8 mouse cellular contexts compared by ENCODE assay signal in the genomic region with DNA sequence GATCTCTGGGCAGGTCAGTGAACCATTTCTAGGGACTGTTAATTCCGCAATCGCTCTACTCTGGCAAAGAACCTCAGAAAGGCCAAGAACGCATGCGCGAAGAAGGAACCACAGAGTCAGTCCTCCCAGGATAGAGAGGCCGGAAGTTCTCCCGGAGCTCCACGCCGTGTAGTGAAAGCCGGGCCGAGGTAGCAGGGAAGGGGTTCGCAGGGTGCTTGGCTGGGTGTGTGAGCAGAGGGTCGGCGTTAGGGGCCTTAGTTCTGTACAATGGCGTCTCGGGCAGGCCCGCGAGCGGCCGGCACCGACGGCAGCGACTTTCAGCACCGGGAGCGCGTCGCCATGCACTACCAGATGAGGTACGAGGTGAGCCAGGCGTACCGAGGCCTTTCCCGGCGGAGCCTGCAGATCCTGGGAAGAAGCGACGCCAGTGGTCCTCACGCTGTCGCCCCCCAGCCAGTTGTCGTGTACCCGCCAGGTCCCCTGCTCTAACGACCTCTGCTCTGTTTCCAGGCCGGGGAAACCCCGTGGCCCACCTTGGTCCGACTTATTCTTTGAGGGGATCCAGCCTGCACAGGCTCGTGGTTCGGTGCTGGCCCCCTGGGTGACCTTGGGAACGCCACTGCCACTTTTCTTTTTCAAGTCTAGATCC. TPM values are rescaled to one million over a fixed set of nuclear protein-coding genes. Genes with fewer than 3 reads are reported as not detected.
DNase-seq lines count a peak whose midpoint lies in the region; ATAC-seq lines count a peak whose summit lies in the region.

A gene (plus strand): TSS at position 128 of the 649 bp plus-strand sequence.

- DNase-seq in CD4-positive, CD25-positive, alpha-beta regulatory T cell, adult 2 months (ENCODE audit: low read depth, low spot score) = peak; percentile 94
- DNase-seq in fibroblast of lung, adult 2 months (ENCODE audit: low read depth) = peak; percentile 82
- peak; percentile 94 for DNase-seq in kidney, postnatal 14 days
- peak; percentile 86 for DNase-seq in liver, embryonic 13.5 days
- DNase-seq in neural tube, embryonic 10.5 days (ENCODE audit: extremely low spot score, low spot score) = peak; percentile 96

- H3K4me2 ChIP-seq in heart, embryonic 14.5 days (ENCODE audit: low read length) = peak within 1 kb of the TSS; percentile 85
- peak within 1 kb of the TSS; percentile 88 for H3K4me2 ChIP-seq in liver, embryonic 13.5 days
- H3K4me2 ChIP-seq in stomach, embryonic 16.5 days (ENCODE audit: low read depth, low read length) = peak within 1 kb of the TSS; percentile 80

- H3K36me3 ChIP-seq in heart, embryonic 14.5 days (ENCODE audit: control insufficient read depth, insufficient read depth, low read length) = peaks cover 19% of the 10 kb centered on the region
- H3K36me3 ChIP-seq in liver, embryonic 13.5 days = peaks cover 17% of the 10 kb centered on the region
- peaks cover 2% of the 10 kb centered on the region for H3K36me3 ChIP-seq in stomach, embryonic 16.5 days (ENCODE audit: control insufficient read depth, insufficient read depth, low read length)

- H3K27me3 ChIP-seq in heart, embryonic 14.5 days (ENCODE audit: control insufficient read depth, insufficient read depth, low read length) = no peaks in the 10 kb centered on the region
- no peaks in the 10 kb centered on the region for H3K27me3 ChIP-seq in liver, embryonic 13.5 days
- no peaks in the 10 kb centered on the region for H3K27me3 ChIP-seq in stomach, embryonic 16.5 days (ENCODE audit: control insufficient read depth, insufficient read depth, low read length)

- peak; percentile 85 for ATAC-seq in heart, embryonic 14.5 days (ENCODE audit: insufficient number of reproducible peaks, insufficient read depth, low FRiP score, low read depth)
- ATAC-seq in liver, embryonic 13.5 days (ENCODE audit: low read depth) = peak; percentile 88
- ATAC-seq in stomach, embryonic 16.5 days (ENCODE audit: insufficient read depth, low FRiP score) = peak; percentile 91

- no peaks in the 10 kb centered on the region for H3K9me3 ChIP-seq in heart, embryonic 14.5 days (ENCODE audit: control insufficient read depth, low read length)
- no peaks in the 10 kb centered on the region for H3K9me3 ChIP-seq in liver, embryonic 13.5 days (replicated peaks)
- H3K9me3 ChIP-seq in stomach, embryonic 16.5 days (replicated peaks; ENCODE audit: control insufficient read depth, low read length) = no peaks in the 10 kb centered on the region

- H3K4me1 ChIP-seq in brown adipose tissue, adult 24 weeks (ENCODE audit: control insufficient read depth, insufficient read depth, insufficient read length, low read length) = peaks cover 9% of the 10 kb centered on the region
- H3K4me1 ChIP-seq in heart, embryonic 14.5 days (ENCODE audit: control insufficient read depth in 2 of 2, insufficient read depth in 2 of 2, low read length in 2 of 2) = peaks cover 7 to 11% of the 10 kb centered on the region in 2 experiments; a peak in 3 of 4 replicates
- H3K4me1 ChIP-seq in liver, embryonic 13.5 days (replicated peaks) = peaks cover 29% of the 10 kb centered on the region
- H3K4me1 ChIP-seq in stomach, embryonic 16.5 days (ENCODE audit: control insufficient read depth, insufficient read depth, low read length) = peaks cover 7% of the 10 kb centered on the region

- under 1% methylated on average over 45 of the region's 45 CpGs for WGBS in heart, embryonic 14.5 days
- under 1% methylated on average over 45 of the region's 45 CpGs for WGBS in liver, embryonic 13.5 days (ENCODE audit: insufficient replicate concordance)
- WGBS in stomach, embryonic 16.5 days = under 1% methylated on average over 45 of the region's 45 CpGs

- H3K9ac ChIP-seq in heart, embryonic 14.5 days (ENCODE audit: low read length) = peak within 1 kb of the TSS; percentile 92
- H3K9ac ChIP-seq in liver, embryonic 13.5 days = peak within 1 kb of the TSS; percentile 94
- H3K9ac ChIP-seq in stomach, embryonic 16.5 days (ENCODE audit: low read length) = peak within 1 kb of the TSS; percentile 91

- peak within 1 kb of the TSS; percentile 70 for H3K27ac ChIP-seq in brown adipose tissue, adult 24 weeks (replicated peaks; ENCODE audit: low read depth, low read length)
- peak within 1 kb of the TSS; percentile 46 to 60; a peak in 3 of 4 replicates for H3K27ac ChIP-seq in heart, embryonic 14.5 days (replicated peaks in 1 of 2; ENCODE audit: control insufficient read depth in 1 of 2, insufficient read depth in 1 of 2, low read depth in 2 of 2, low read length in 2 of 2)
- peak within 1 kb of the TSS; percentile 50; the same call in 1 of the 2 replicates for H3K27ac ChIP-seq in liver, embryonic 13.5 days
- H3K27ac ChIP-seq in stomach, embryonic 16.5 days (ENCODE audit: low read length) = peak within 1 kb of the TSS; percentile 67

- H3K4me3 ChIP-seq in brown adipose tissue, adult 24 weeks (ENCODE audit: insufficient read depth, low read depth, low read length) = peak within 1 kb of the TSS; percentile 87
- H3K4me3 ChIP-seq in heart, embryonic 14.5 days (ENCODE audit: control insufficient read depth in 1 of 2, insufficient read depth in 1 of 2, low read depth in 1 of 2, low read length in 2 of 2) = peak within 1 kb of the TSS; percentile 86 to 96
- peak within 1 kb of the TSS; percentile 87 for H3K4me3 ChIP-seq in liver, embryonic 13.5 days (replicated peaks)
- H3K4me3 ChIP-seq in stomach, embryonic 16.5 days (replicated peaks; ENCODE audit: low read length) = peak within 1 kb of the TSS; percentile 68

RNA-seq across cellular contexts. Expression of the gene that starts here (rescaled TPM):
- 34.1 and 34.8 TPM in 2 replicates for polyA plus RNA-seq in brown adipose tissue, adult 24 weeks (2012; ENCODE audit: insufficient read depth, insufficient read length, missing spikeins)
- 54.2 and 57.5 TPM in 2 replicates for polyA plus RNA-seq in heart, embryonic 14.5 days (2014; fragmentation: Nextera tagmentation; extraction: Ambion mirVana)
- 51.8 and 53.3 TPM in 2 replicates for polyA plus RNA-seq in liver, embryonic 13.5 days (2015; fragmentation: Nextera tagmentation; extraction: Ambion mirVana)
- polyA plus RNA-seq in stomach, embryonic 16.5 days (2015; fragmentation: Nextera tagmentation; extraction: Ambion mirVana) = 86.0 and 88.5 TPM in 2 replicates

Comparison
In these comparisons a context has a peak if more than half of its experiments do, and no peak if none do; other contexts are left out.
1. Peak in every context shown above with its lines: DNase-seq, ATAC-seq, H3K4me3 ChIP-seq and H3K27ac ChIP-seq.